Mouse (Mus musculus) T-helper 17 cell (primary cell): ENCODE data around the gene Ccdc167.
"Not testable (repeated sequence)": the region's sequence is repeated elsewhere in the genome, so short reads cannot be mapped to it uniquely, and the experiment has no call there.

Source experiments
- in situ Hi-C, 2 experiments: fragments of 300-600 bp; cut with MboI, MseI; formaldehyde crosslinking; loops; 1 replicate in 1 of 2; 2 replicates in 1 of 2; pipeline ENCODE4 v1.15.1; 2025; ENCODE audit warnings: high pct_unique_total_duplicates in 2 of 2

Ccdc167 gene

GRCm38 (mm10) chr17:29720755-29721365 lies 4.0 kb upstream of the Ccdc167 start:
- in situ Hi-C loops: no loop called here

DNA sequence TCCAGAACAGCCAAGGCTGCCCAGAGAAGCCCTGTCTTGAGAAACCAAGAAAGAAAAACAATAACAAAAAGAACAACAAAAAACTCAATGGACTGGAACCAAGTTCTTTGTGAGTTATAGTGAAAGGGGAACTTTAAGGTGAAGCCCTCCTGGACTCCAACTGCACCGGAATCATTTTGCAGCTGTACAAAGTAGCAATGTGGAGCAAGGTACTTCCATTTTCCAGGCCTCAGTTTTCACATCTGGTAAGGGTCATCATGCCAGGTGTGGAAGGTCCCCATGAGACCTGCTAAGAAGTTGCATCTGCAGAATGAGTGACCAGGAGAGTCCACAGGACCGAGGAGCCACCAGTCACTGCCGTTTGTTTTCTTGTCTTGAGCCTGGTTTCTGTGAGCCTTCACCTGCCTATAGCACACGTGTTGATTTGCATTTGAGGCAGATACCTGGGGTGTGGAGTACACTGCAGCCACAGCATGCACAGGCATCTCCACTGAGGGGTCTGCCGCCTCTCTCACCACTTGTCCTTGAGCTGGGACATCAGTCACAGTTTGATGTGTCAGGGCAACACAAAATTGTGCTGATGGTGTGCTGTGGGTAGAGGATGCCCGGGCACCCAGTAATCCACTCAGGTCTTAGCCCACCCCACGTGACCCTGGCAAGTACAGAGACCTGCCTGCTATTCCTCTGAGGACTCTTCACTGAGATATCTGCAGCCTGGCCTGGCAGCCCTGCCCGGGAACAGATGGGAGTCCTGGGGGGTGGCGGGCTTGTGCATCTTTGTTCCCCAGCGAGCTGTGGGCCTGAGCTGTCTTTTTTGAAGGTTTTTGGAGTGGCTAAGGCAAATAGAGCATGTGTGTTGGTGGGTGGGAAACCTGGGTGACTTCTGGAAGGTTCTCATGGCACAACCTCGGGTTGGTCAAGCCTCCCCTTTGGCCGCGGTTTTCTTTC lies 3.1 kb upstream of the Ccdc167 start:
- in situ Hi-C loops: no loop called here

GRCm38 (mm10) chr17:29718660-29719059 lies 1.8 kb upstream of the Ccdc167 start:
- in situ Hi-C loops: no loop called here

- in situ Hi-C loops: not testable (repeated sequence)
Measured at GRCm38 (mm10) chr17:29713734-29714133, 3.1 kb downstream of the Ccdc167 start.

GRCm38 (mm10) chr17:29712565-29712964 lies 4.3 kb downstream of the Ccdc167 start:
- in situ Hi-C loops: no loop called here

- in situ Hi-C loops: no loop called here
Measured at GRCm38 (mm10) chr17:29711745-29712431, 5.0 kb downstream of the Ccdc167 start.

DNA sequence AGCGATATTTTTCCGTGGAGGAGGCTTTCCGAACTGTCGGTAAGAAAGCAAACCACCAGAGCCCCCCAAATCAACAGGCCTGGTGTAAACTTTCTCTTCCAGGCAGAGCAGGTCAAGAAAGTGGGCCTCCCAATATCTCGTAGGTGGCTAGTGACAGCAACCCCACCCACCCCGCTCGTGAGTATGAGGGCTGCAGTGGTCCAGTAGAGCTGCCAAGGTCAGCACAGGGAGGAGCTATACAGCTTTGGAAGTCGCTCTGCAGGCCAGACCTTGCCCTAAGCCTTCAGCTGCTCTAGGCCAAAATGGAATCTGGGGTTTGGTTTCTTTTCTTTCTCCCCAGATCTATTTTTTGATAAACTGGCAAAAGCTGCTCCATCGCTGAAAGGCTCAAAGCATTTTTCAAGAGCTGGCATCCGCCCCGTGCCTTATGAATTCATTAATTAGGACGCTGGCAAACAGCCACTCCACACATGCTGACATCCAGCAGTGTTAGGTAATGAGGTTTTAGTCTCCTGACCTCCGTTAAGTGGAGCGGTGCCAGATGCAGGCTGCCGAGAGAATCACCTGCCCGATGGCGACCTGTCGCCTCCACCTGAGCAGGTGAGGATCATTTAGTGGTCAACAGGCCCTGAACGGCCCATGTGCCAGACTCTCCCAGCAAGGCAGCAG lies 5.6 kb downstream of the Ccdc167 start:
- in situ Hi-C loops: no loop called here

GRCm38 (mm10) chr17:29710562-29711044 lies 6.2 kb downstream of the Ccdc167 start:
- in situ Hi-C loops: no loop called here

- in situ Hi-C loops: no loop called here
Measured at GRCm38 (mm10) chr17:29708783-29709182, 8.1 kb downstream of the Ccdc167 start.

GRCm38 (mm10) chr17:29706981-29707545 lies 9.8 kb downstream of the Ccdc167 start:
- in situ Hi-C loops: no loop called here

DNA sequence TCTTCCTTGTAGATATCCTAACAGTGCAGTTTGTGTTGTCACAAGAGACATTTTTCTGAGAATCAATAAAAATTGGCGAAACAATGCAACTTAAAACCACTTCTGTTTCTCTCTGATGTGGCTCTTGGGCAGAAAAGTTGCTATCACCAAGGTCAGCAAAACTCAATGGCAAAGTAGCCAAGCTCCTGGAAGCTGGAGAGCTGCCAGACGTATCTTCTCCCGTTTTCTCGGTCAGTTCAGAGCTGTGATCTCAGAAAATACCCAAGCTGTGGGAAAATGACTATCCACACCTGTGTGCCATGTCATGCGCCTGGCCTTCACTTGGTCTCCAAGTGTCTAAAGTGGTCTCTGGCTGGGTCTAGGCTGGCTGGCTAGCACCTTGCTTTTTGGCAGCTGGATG lies 11.0 kb downstream of the Ccdc167 start:
- in situ Hi-C loops: no loop called here

DNA sequence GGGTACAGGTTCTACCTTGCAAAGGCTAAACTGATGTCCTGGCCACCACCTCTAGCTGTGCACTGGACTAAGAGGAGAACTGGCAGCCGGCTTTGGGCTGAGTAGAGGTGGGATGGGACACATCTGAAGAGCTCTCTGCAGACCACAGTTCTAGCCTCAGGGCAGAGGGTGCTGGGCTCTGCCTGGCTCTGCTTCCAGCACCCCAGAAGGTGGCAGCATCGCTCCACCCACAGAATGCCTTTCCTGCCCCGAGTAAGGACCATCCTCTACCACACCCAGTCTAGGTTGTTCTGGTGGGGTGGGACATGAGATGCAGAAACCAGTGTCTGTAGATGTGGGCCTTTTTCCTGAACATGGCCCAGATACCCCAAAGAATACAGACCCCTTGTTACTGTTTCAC lies 12.1 kb downstream of the Ccdc167 start:
- in situ Hi-C loops: no loop called here

GRCm38 (mm10) chr17:29702938-29703710 lies 13.7 kb downstream of the Ccdc167 start:
- in situ Hi-C loops: no loop called here

- in situ Hi-C loops: no loop called here
Measured at GRCm38 (mm10) chr17:29700573-29700972, 16.3 kb downstream of the Ccdc167 start.

DNA sequence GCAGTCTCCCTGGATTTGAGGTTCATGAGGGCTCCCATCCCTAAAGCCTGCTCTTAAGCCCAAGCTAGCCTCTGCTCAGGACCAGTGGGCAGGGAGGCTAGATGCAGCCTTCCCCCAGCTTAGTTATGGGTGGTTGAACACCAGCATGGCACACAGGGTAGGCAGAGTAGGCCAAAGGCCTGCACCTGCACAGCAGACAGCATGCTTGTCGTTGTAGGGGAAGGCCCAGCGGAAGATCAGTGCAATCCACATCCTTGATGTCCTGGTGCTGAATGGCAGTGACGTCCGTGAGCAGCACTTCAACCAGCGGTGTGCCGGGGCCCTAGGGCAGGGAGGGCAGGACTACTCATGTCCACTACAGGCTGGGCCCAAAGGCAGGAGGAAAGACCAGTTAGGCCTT lies 18.4 kb downstream of the Ccdc167 start:
- in situ Hi-C loops: no loop called here

- in situ Hi-C loops: no loop called here
Measured at GRCm38 (mm10) chr17:29696940-29697339, 19.9 kb downstream of the Ccdc167 start.

- in situ Hi-C loops: no loop called here
Measured at GRCm38 (mm10) chr17:29694516-29694915, 22.3 kb downstream of the Ccdc167 start.

GRCm38 (mm10) chr17:29693571-29693970 lies 23.3 kb downstream of the Ccdc167 start:
- in situ Hi-C loops: no loop called here

- in situ Hi-C loops: no loop called here
Measured at GRCm38 (mm10) chr17:29692827-29693226, 24.0 kb downstream of the Ccdc167 start.

DNA sequence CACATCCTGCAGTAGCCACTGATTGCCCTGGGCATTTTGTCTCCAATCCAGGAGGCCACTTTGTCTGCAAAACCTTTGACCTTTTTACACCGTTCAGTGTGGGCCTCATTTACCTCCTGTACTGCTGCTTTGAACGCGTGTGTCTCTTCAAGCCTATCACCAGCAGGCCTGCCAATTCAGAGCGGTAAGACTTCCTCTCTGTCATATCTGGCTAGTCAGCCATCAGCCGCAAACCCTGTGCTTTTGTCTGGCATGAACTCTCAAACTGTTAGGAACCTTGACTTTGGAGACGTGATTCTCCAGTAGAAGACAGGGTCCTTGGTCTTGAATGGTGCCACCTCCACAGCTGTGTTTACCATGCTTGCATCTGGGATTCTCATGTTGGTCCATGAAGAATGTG lies 26.6 kb downstream of the Ccdc167 start:
- in situ Hi-C loops: no loop called here
